Mouse (Mus musculus) adrenal gland (tissue): ENCODE results near the gene Bmpr1a.

Source experiments
- intact Hi-C: fragments of 180-260 bp; cut with DNase I; formaldehyde crosslinking; loops from one replicate; pipeline ENCODE4 v1.15.1; 2025

The Bmpr1a gene

DNA sequence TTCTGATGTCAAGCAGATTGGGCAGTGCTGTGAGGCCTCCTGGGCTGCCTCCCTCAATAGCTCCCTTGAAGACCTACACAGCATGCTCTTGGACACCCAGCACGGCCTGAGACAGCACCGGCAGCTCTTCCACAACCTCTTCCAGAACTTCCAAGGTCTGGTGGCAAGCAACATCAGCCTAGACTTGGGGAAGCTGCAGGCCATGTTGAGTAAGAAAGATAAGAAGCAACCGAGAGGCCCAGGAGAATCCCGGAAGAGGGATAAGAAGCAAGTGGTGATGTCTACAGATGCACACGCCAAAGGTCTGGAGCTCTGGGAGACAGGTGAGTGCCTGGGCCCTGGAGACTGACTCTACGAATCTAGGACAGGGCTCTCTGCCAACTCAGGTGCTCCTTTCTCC lies 103.8 kb downstream of the Bmpr1a start:
- intact Hi-C loops = loop anchor here (10.0 kb wide), 1 partner anchor 314 kb away; the partner anchor contains the start of gene Anxa8

DNA sequence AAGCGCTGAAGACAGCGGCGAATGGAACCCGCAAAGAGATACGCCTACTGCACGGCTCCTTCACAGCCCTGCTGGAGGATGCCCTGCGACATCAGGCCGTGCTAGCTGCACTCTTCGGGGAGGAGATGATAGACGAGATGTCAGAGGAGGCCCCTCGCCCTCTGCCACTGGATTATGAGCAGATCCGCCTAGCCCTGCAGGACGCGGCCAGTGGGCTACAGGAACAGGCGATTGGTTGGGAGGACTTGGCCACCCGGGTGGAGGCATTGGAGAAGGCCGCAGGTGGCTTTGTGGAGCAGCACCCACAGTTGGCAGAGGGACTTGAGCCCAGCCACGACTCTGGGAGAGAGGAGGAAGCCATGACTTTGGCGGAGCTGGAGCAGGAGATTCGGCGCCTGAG lies 104.2 kb downstream of the Bmpr1a start:
- intact Hi-C loops = loop anchor here (10.0 kb wide), 1 partner anchor 314 kb away; the partner anchor contains the start of gene Anxa8

DNA sequence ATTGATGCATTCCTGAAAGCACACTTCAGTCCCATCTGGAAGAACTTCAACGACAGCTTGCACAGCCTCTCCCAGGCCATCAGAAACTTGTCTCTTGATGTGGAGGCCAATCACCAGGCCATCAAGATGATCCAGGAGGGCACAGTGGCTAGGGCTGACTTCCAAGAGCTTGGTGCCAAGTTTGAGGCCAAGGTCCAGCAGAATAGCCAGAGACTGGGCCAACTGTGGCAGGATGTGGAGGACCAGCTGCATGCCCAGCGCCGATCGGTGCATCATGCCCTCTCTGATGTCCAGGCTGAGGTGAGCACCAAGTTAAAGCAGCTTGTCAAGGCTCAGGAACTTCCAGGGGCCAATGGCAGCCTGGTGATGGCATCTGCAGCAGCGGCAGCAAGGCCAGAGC lies 105.3 kb downstream of the Bmpr1a start:
- intact Hi-C loops = loop anchor here (10.0 kb wide), 1 partner anchor 313 kb away; the partner anchor contains the start of gene Anxa8

DNA sequence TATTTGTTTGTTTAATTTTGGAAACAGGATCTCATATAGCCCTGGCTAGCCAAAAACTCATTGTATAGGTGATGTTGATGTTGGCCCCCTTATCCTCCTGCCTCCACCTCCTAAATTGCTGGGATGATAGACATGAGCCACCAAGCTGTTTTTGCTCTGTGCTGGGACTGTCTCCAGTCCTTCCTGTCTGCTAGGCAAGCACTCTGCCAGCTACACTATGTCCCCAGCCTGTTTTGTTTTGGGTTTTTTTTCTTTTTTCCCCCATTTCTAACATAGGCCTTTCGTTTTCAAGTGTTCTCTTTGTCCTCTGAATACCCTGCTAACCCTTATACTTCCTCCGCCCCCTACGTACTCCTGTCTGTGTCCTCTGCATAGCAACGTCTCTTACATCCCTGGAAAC lies 109.8 kb downstream of the Bmpr1a start:
- intact Hi-C loops = loop anchor here (10.0 kb wide), 1 partner anchor 308 kb away; the partner anchor contains the start of gene Anxa8

DNA sequence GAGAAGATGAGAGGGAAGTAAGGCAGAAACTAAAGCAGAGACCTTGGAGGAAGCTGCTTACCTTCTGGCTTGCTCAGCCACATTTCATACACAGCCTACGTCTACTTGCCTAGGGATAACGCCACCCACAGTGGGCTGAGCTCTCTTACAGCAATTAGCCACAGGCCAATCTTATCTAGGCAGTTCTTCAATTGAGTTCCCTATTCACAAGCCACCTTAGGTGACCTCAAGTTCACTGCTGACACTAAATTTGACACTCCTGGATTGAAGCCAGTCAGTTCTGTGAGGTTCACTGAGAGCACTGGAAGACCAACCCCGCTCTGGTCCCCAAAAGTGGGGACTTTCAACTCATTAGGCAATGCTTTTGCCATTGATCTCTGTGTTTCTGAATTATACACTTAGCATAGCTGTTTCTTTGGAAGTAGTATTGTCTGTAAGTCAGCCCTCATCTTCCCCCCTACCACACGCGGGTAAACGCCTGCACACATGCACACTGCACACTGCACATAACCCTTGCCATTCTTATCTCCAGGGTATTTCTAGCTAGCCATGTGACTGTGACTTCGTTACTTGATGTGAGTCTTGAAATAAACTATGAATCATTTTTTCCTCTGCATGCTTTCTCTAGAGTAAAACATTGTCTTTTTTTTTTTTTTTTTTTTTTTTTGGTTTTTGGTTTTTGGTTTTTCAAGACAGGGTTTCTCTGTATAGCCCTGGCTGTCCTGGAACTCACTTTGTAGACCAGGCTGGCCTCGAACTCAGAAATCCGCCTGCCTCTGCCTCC lies 120.0 kb downstream of the Bmpr1a start:
- intact Hi-C loops = no loop called here

DNA sequence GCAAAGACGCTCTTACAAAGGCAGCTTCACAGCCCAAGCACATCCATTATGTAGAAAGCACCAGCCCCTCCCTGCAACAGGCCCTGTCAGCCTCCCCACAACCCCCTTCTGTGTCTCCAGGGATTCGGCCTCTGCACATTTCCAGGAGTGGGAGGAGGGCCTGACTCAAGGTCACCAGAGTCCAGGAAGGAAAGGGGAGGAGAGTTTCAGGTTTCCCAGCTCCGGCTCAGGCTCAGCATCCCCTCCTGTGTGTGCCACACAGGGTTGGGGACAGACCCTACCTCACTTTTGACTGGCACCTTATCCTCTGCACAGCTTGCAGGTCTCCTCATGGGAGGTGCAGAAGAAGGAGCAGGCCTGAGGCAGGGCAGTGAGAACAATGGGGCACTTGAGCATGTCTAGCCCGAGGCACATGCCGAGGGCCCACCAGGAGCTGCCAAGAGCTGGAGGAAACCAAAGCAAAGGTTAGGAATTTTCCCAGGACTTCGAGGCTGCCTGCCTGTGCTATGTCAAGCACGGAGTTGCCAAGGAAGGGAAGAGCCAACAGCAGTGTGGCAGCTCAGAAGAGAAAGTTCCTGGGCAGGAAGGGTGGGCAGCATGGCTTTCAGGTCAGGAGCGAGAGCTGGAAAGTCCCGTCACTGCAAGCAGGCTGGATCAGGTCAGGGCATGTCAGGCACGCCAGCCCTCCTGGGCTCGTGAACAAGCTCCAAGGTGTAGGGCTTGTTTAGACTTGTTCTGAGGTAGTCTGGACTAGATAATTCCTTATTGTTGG lies 124.4 kb downstream of the Bmpr1a start:
- intact Hi-C loops = no loop called here

DNA sequence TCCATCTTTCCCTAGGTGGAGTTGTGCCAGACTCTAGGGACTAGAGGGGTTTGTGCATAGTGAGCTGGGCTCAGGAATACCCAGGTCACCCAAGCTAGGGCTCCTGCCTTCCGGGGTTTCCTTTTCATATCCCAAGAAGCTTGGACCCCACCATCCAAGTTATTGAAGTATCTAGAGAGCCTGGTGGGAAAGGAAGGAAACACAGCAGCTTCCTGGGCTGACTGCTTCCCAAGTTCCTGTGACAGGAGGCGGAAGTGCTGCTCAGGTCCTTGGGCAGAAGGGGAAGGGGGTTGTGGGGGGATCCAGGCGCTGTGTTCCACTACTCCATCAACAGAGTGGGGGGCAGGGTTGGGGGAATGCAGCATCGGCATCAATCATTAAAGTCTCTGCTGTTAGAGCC lies 126.0 kb downstream of the Bmpr1a start:
- intact Hi-C loops = no loop called here

DNA sequence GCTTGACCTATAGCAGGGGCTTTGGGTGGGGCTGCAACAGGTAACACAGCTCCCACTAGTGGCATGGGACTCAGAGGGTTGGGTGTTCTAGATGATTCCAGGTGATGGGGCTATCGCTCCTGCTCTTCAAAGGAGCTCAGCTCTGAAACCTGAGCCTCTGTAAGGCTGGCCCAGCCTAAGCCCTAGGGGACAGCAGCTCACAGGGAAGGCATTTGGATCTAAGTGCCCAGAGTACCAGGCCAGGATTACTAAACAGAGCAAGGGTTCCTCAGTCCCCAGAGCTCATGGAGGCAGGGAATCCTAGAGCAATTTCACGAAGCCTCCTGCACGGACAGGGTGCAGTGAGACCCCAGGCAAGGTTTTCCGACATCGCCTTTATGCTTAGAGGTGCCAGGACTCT lies 127.2 kb downstream of the Bmpr1a start:
- intact Hi-C loops = no loop called here

DNA sequence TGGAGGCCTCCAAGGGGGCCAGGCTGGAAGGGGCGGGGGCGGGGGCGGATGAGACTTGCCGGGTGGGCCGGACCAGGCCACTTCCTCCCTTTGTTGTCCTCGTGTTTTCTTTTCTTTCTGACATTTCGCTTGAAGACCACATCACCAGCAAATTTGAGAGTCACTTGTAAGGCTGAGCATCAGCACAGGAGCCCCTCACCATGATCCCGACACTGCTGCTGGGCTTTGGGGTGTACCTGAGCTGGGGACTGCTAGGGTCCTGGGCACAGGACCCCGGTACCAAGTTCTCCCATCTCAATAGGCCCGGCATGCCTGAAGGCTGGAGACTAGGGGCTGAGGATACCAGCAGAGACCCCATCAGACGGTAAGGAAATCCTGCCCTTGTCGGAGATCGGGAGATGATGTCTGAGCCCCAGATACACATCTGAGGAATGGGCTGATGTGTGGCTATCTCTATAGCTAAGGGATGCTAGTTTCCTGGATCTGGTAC lies 127.7 kb downstream of the Bmpr1a start, which contains the start of gene Mmrn2:
Gene Mmrn2 (plus strand): TSS at position 51 of the 490 bp plus-strand sequence.
- intact Hi-C loops = no loop called here

DNA sequence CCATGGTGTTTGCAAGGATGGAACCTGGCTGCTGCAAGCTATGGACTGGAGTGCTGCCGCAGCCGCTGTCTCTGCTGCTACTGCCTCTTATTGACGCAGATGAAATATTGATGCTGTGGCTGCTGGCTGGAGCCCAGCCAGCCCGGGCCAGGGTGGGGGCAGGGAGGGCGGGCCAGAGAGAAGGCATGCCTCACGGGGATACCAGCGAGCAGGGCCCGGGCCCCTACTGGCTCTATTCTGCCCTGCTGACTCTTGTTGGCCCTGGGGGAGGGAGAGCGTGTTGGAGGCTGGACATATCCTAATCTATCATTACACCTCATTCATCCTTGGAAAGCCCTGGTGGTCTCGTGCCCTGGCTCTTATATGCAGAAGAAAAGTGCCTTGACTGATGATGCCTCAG lies 128.6 kb downstream of the Bmpr1a start, which contains the start of gene Sncg:
Gene Sncg (minus strand): TSS at position 213 of the 400 bp plus-strand sequence.
- intact Hi-C loops = loop anchor here (5.0 kb wide), 1 partner anchor 198 kb away; no protein-coding TSS in a partner anchor

DNA sequence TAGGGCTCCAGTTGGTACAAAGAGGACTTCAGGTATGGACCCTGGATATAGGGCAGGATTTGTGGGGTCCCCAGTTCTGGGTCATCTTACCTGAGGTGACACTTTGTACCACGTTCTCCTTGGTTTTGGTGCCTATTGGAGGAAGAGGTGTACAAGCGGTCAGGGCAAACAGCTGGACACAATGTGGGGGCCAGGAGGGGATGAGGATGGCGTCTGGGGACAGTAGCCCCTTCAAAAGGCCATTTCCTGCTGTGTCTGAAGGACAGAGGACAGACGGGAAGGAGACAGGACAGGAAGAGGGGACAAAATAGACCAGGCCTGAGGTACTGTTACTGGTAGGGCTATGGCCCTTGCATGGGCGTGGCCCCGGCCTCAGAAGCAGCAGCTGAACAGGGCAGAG lies 129.6 kb downstream of the Bmpr1a start:
- intact Hi-C loops = loop anchor here (5.0 kb wide), 1 partner anchor 199 kb away; no protein-coding TSS in a partner anchor

DNA sequence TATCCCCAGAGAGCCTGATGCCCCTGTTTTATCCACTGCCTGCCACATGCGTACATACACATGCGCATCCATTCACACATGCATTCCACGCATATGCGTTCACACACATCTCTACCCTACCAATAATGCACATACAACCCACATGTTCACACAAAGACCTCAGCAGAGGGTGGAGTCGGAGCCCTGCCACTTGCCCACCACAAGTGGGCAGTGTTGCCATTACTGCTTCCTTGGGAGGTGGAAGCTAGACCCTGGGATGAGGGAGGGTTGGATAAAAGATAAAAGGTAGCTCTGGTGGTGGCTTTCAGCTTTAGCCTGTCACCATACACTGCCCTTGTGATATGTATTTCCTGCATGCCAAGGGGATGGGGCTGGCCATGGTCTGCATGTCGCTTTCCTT lies 130.5 kb downstream of the Bmpr1a start:
- intact Hi-C loops = loop anchor here (5.0 kb wide), 1 partner anchor 200 kb away; no protein-coding TSS in a partner anchor

DNA sequence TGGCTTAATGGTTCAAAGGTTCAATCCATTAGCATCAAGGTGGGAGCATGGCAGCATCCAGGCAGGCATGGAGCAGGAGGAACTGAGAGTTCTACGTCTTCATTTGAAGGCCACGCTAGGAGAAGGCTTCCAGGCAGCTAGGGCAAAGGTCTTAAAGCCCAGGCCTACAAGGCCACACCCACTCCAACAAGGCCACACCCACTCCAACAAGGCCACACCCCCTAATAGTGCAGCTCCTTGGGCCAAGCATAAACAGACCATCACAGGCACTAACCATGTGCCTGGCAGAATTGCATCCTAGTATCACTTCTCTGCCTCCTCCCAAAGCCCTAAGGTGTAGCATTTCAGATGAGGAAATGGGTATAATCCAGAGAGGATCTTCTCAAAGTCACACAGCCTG lies 131.4 kb downstream of the Bmpr1a start:
- intact Hi-C loops = loop anchor here (5.0 kb wide), 1 partner anchor 201 kb away; no protein-coding TSS in a partner anchor

DNA sequence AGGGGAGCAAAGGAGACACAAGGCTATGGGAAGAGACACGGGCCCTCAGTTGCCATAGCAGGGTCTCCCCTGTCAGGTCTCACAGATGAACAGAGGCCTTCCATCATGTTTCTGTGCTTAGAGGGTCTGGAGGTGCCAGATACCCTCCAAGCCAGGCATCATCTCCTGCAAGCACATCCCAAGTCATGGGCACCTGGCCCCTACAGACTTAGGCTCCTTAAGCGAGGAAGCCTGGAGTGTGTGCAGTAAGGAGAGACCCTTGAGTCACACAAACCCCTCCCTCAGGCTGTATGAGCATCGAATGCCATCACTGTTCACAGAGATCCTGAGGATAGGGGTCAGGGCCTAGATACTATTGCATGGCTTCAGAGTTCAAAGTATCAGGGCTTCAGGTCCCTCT lies 132.2 kb downstream of the Bmpr1a start:
- intact Hi-C loops = loop anchor here (5.0 kb wide), 1 partner anchor 201 kb away; no protein-coding TSS in a partner anchor

DNA sequence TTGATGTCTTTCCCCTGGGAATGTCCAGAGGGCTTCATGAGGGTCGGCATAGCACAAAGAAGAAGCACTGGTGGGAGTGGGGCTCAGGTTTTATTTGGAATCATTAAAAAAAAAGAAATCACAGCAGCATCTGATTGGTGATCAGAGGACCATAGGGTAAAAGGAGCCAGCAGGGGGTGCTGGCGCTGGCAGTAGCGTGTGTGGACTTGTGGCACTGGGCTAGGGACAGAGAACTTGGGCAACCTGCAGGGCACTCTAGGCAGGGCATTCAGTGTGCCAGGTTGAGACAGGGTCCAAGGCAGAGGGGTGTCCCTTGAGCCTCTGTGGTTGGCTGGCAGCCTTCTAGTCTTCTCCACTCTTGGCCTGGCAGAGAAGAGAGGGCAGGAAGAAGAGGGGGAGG lies 132.9 kb downstream of the Bmpr1a start:
- intact Hi-C loops = loop anchor here (5.0 kb wide), 1 partner anchor 202 kb away; no protein-coding TSS in a partner anchor

DNA sequence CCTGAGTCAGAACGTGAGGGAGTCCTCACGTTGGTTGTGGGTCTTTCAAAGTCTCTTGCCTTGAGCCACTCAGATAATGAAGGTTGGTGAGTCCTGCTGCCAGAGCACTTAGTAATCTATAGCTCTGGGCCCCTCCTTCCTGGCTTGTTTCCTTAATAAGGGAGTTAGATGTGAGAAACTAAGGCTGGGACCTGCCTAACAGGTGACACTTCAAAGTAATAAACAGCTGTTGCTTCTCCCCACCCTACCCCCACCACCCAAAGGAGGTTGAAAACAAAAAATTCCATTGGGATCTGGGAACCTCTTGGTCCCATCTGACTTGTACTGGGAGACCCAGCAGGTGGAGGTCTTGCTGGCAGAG lies 138.0 kb downstream of the Bmpr1a start:
- intact Hi-C loops = loop anchor here (5.0 to 10.0 kb wide), 2 partner anchors 37 to 280 kb away; partner anchors contain the start of gene Anxa8

DNA sequence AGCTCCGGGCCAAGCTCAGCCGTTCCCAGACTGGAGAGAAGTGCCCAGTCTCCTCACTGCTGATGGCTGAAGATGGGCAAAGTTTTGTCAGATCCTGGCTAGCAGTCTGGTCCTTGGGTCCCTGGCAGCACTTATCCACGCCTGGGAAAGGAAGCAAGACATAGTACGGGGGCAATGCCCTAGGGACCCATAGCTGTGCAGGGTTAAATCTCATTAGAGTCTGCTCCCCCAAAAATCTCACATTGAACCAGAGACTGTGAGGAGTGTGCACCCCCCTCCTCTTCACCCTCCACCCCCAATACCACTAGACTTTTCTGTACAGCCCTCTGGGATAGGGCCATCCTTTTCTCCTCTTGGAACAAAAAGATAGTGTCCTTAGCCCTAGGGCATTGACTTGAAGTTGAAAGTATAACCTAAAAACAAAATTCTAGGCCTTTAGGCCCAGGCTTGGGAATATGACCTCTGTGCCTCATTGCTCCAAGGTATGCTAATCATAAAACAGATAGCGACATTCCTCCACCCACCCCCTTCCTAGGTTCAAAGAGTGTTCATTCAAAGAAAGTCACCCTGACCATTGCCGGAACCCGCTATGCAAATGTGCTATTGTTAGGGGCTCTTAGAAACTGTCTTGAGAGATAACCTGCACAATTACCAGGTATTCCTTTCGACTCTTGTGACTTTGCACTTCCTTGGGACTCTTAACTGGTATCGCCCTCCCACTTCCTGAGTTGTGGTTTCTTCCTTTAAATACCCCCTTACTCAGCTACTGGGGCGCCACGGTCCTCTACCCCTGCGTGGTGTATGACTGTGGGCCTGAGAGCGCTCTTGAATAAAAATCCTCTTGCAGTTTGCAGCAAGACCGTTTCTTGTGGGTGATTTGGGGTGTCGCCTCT lies 138.6 kb downstream of the Bmpr1a start:
- intact Hi-C loops = loop anchor here (5.0 to 10.0 kb wide), 2 partner anchors 38 to 280 kb away; partner anchors contain the start of gene Anxa8

DNA sequence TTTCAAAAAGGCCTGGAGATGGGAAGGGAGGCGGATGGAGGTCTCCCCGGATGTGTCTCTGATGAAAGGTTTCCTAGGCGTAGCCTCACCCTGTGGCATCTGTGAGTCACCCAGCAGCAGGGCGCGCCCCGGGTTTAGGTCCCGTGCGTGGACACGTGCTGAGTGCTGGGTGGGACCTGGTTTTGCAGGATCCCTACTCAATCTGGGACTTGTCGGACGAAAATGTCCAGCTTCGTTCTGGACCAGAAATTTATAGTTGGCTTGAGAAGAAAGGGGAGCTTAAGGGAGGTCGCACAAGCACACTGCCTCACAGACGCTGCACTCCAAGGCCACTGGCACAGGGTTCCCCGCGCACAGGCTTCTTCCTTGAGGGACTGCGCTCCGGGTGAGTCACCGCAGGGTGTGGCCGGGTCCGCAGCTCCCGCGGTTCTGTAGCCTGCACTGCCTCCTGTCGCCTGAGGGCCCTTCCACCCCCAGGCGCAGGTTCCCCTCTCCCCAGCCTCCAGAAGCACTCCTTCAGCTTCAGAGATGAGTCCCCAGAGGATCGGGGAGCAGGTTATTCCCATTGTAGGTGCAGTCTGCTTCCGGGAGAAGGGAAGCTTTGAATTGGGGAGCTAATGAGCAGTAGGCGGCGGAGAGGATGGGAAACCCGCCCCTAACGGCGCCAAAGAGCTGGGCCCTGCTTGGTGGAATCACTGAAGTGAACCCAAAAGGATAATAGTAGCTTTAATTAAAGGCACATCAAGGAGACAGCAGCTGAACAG lies 139.5 kb downstream of the Bmpr1a start:
- intact Hi-C loops = loop anchor here (1.0 to 10.0 kb wide), 3 partner anchors 90 to 279 kb away; partner anchors contain the start of gene Anxa8

DNA sequence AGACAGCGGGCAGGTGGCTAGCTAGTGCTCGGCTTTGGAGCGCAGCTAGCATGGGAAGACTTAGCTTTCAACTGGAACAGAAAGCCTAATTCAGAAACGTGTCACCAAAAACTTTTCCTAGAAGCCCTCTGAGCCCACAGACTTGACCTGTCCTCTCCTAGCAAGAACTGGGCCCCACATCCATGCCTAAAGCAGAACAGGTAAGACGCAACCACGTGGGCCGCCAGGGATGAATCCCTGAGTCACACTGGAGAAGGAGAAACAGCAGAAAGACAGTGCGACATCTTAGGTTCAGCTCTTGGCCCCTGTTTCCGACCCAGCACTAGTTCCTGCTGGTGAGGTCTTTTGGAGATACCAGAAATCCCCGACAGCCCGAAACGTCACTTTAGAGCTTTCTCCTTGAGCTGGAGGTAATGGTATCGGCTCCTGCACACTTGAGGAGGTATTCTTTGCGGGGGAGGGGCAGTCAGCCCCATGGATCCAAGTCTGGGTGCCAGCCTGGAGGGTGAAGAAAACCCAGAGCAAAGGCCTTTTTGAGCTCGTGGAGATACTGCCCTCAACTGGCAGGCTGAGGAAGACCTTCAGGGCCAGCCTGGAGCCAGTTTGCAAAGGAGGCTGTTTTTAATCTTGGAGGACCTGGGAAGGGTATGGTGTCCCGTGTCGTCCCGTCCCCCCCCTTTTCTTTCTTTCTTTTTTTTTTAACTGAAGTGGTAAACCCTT lies 140.3 kb downstream of the Bmpr1a start:
- intact Hi-C loops = loop anchor here (1.0 to 10.0 kb wide), 3 partner anchors 90 to 278 kb away; partner anchors contain the start of gene Anxa8
